Mouse (Mus musculus) lung, adult 2 months (tissue): Measurements from ENCODE around the gene Elovl6.

Source experiments
- CTCF ChIP-seq: fragments of 200-500 bp; IDR thresholded peaks from 2 replicates; pipeline ENCODE4 v1.5.1; 2011; ENCODE audit warnings: mild to moderate bottlenecking, low read length, control low read depth; ENCODE audit not compliant: insufficient read depth
- POLR2A ChIP-seq: fragments of 200-500 bp; IDR thresholded peaks from 2 replicates; pipeline ENCODE4 v1.6.1; 2011; ENCODE audit warnings: low read depth, mild to moderate bottlenecking, control low read depth, low read length, borderline replicate concordance; ENCODE audit errors: extremely low read depth

GRCm38 (mm10) chr3:129575086-129575485 is 42.9 kb downstream of the Elovl6 start:
- no peak for TF ChIP-seq POLR2A
- no peak for TF ChIP-seq CTCF
